Mouse (Mus musculus) kidney, adult 8-10 months (tissue): ENCODE measurements at regions not wholly inside any gene's neighbourhood (a gene's known extent, or its start where the extent isn't known, plus 50 kb on each side); places are given as distances from the start of the nearest gene placed in this dataset.
"Not testable (repeated sequence)": the region's sequence is repeated elsewhere in the genome, so short reads cannot be mapped to it uniquely, and the experiment has no call there.

Experiments
- DNase-seq, 2 experiments: peaks; one replicate each; pipeline ENCODE4 v3.0.0; 2022

- not testable (repeated sequence) for DNase-seq
Measured at GRCm38 (mm10) chr7:60733331-60733994, 593.4 kb upstream of the Snrpn start.

- peak in 1 of 2 experiments; percentile 41 for DNase-seq
Measured at GRCm38 (mm10) chr7:60728108-60728721, 588.2 kb upstream of the Snrpn start.
